Mouse (Mus musculus): Measurements from ENCODE around the gene Lin52. TPM values are rescaled to one million over a fixed set of nuclear protein-coding genes. Genes with fewer than 3 reads are reported as not detected.

The Lin52 gene
- total RNA-seq (2021) (10 to 100 TPM; 16.2 to 19.7 TPM), polyA plus RNA-seq (2012; rRNA removed) (5.0 and 6.9 TPM in 2 replicates)
- long read RNA-seq, transcript Lin52-201 (6 exons, 2,270 nt) = major isoform, 20 of 29 reads
- long read RNA-seq, partial matches to known transcripts = 4 of 29 reads
- long read RNA-seq, other reads (novel, unspliced or antisense) = 5 of 29 reads

- DNase-seq = peak; percentile 97
These were observed at the start of gene Lin52, which contains the start of gene Aldh6a1 for GRCm38 (mm10) chr12:84450718-84451646. Gene Lin52 (plus strand): TSS chr12:84451422. Gene Aldh6a1 (minus strand): TSS chr12:84451004.

GRCm38 (mm10) chr12:84402923-84403322, 48.3 kb upstream of the Lin52 start:
- DNase-seq = no peak

- DNase-seq = no peak
These were observed 46.7 kb upstream of the Lin52 start for GRCm38 (mm10) chr12:84404541-84404940.

- no peak for DNase-seq
These were observed 44.0 kb upstream of the Lin52 start for GRCm38 (mm10) chr12:84407259-84407658.

- peak; percentile 41 for DNase-seq
These were observed 43.1 kb upstream of the Lin52 start for GRCm38 (mm10) chr12:84407874-84408818.

- peak; percentile 96 for DNase-seq
These were observed 42.3 kb upstream of the Lin52 start, which contains the start of the genes Entpd5 and Bbof1 for GRCm38 (mm10) chr12:84408819-84409507. Gene Entpd5 (minus strand): TSS chr12:84409029. Gene Bbof1 (plus strand): TSS chr12:84409071.

GRCm38 (mm10) chr12:84416834-84417604, 34.2 kb upstream of the Lin52 start, which contains the start of gene Rnf113a2:
Gene Rnf113a2 (plus strand): TSS chr12:84417196.
- peak; percentile 90 for DNase-seq

- no peak for DNase-seq
These were observed 33.7 kb upstream of the Lin52 start for GRCm38 (mm10) chr12:84417605-84417922.

- DNase-seq = no peak
These were observed 27.2 kb upstream of the Lin52 start for GRCm38 (mm10) chr12:84423990-84424389.

- DNase-seq = no peak
These were observed 21.4 kb upstream of the Lin52 start for GRCm38 (mm10) chr12:84429825-84430224.

GRCm38 (mm10) chr12:84438697-84439096, 12.5 kb upstream of the Lin52 start:
- DNase-seq = no peak

- no peak for DNase-seq
These were observed 8.7 kb upstream of the Lin52 start for GRCm38 (mm10) chr12:84442526-84442925.

GRCm38 (mm10) chr12:84447386-84447785, 3.8 kb upstream of the Lin52 start:
- no peak for DNase-seq

GRCm38 (mm10) chr12:84448181-84448580, 3.0 kb upstream of the Lin52 start:
- no peak for DNase-seq

- DNase-seq = no peak
These were observed 1.3 kb upstream of the Lin52 start for GRCm38 (mm10) chr12:84449887-84450286.

GRCm38 (mm10) chr12:84450351-84450717, 888 bp upstream of the Lin52 start:
- no peak for DNase-seq

GRCm38 (mm10) chr12:84451801-84452200, 579 bp downstream of the Lin52 start:
- DNase-seq = no peak

- no peak for DNase-seq
These were observed 5.7 kb downstream of the Lin52 start for GRCm38 (mm10) chr12:84456911-84457310.

- no peak for DNase-seq
These were observed 8.6 kb downstream of the Lin52 start for GRCm38 (mm10) chr12:84459845-84460244.

- DNase-seq = peak; percentile 32
These were observed 10.2 kb downstream of the Lin52 start for GRCm38 (mm10) chr12:84461416-84461815.

- DNase-seq = no peak
These were observed 11.6 kb downstream of the Lin52 start for GRCm38 (mm10) chr12:84462856-84463255.

Data from adrenal gland, adult 2 months (tissue).